8 mouse cellular contexts compared by ENCODE assay signal in the genomic region with DNA sequence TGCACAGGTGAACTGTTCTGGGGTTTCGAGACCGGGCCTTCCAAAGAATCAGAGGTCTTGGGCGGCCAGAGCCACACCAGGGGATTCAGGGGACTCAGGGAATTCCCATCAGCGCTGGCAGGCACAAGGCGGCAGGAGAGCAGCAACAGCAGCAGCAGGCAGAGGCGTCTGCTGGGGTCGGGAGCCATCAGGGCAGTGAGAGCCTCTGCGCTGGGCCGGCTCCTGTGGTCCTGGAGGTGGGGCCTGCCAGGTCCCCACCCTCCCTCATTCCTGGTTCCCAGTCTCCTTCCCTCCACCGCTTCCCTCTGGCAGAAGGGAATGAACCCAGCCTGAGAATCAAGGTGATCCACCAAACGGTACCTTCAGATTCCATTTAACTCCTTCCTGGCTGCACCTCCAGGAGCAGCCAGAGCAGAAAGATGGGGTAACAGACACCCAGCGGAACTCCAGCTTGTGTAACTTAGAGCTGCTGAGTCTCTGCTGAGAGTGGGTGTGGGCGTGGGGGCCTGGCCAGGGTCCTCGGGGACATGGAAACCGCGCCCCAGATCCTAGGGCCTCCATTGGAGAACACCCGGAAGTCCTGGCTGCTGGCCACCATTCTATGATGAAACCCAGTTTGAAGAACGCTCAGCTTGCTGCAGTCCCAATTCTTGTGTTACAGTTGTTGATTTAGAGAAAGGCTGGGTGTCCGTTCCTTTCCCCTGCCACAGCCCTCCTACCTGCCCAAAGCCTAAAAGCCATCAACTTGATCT. TPM values are rescaled to one million over a fixed set of nuclear protein-coding genes. Genes with fewer than 3 reads are reported as not detected.
A peak's percentile ranks its signal among the peaks of the same experiment; 100 is the strongest.
DNase-seq lines count a peak whose midpoint lies in the region; ATAC-seq and TF ChIP-seq lines count a peak whose summit lies in the region.

No protein-coding gene starts in this region.

- H3K4me3 ChIP-seq in hindbrain, embryonic 10.5 days = no peak overlapping the region
- no peak overlapping the region for H3K4me3 ChIP-seq in hindbrain, embryonic 13.5 days
- no peak overlapping the region for H3K4me3 ChIP-seq in limb, embryonic 10.5 days
- no peak overlapping the region for H3K4me3 ChIP-seq in layer of hippocampus, adult 2 months
- H3K4me3 ChIP-seq in midbrain, embryonic 13.5 days (replicated peaks) = no peak overlapping the region

- no peak overlapping the region for H3K4me2 ChIP-seq in hindbrain, embryonic 13.5 days
- no peak overlapping the region for H3K4me2 ChIP-seq in midbrain, embryonic 13.5 days (replicated peaks)

- H3K4me1 ChIP-seq in hindbrain, embryonic 10.5 days (replicated peaks) = peaks cover 75% of the 10 kb centered on the region
- H3K4me1 ChIP-seq in hindbrain, embryonic 13.5 days (replicated peaks) = peaks cover 41% of the 10 kb centered on the region
- peaks cover 54% of the 10 kb centered on the region for H3K4me1 ChIP-seq in limb, embryonic 10.5 days
- peaks cover 14% of the 10 kb centered on the region for H3K4me1 ChIP-seq in midbrain, embryonic 13.5 days (replicated peaks)

- H3K9ac ChIP-seq in hindbrain, embryonic 13.5 days = no peak overlapping the region
- no peak overlapping the region for H3K9ac ChIP-seq in midbrain, embryonic 13.5 days (replicated peaks)

- 0 out of 2 replicates have a peak overlapping the region, but pooled peaks have one; percentile 45 for H3K27ac ChIP-seq in hindbrain, embryonic 10.5 days
- H3K27ac ChIP-seq in hindbrain, embryonic 13.5 days = no peak overlapping the region
- H3K27ac ChIP-seq in limb, embryonic 10.5 days = peak overlapping the region; percentile 57
- no peak overlapping the region for H3K27ac ChIP-seq in layer of hippocampus, adult 2 months
- no peak overlapping the region for H3K27ac ChIP-seq in midbrain, embryonic 13.5 days

- no peaks in the 10 kb centered on the region for H3K27me3 ChIP-seq in hindbrain, embryonic 10.5 days (ENCODE audit: insufficient read depth, poor library complexity, severe bottlenecking)
- no peaks in the 10 kb centered on the region for H3K27me3 ChIP-seq in hindbrain, embryonic 13.5 days
- no peaks in the 10 kb centered on the region for H3K27me3 ChIP-seq in limb, embryonic 10.5 days (ENCODE audit: low read depth, poor library complexity, severe bottlenecking)
- no peaks in the 10 kb centered on the region for H3K27me3 ChIP-seq in midbrain, embryonic 13.5 days

- WGBS in hindbrain, embryonic 10.5 days = 66% methylated on average over 19 of the region's 19 CpGs
- 68% methylated on average over 19 of the region's 19 CpGs for whole genome bisulfite sequencing in hindbrain, embryonic 13.5 days
- 49% methylated on average over 19 of the region's 19 CpGs for WGBS in limb, embryonic 10.5 days
- 71% methylated on average over 19 of the region's 19 CpGs for WGBS in midbrain, embryonic 13.5 days

- TF ChIP-seq CTCF in layer of hippocampus, adult 2 months (conservative IDR thresholded peaks at IDR 0.05) = no peak

- H3K36me3 ChIP-seq in hindbrain, embryonic 10.5 days = peaks cover 23% of the 10 kb centered on the region
- no peaks in the 10 kb centered on the region for H3K36me3 ChIP-seq in hindbrain, embryonic 13.5 days
- H3K36me3 ChIP-seq in limb, embryonic 10.5 days = peaks cover 8% of the 10 kb centered on the region; the same call in 1 of the 2 replicates
- H3K36me3 ChIP-seq in midbrain, embryonic 13.5 days = no peaks in the 10 kb centered on the region

- DNase-seq in hindbrain, embryonic 10.5 days (ENCODE audit: low spot score) = no peak
- peak; percentile 81 to 85 for DNase-seq in heart, adult 18-20 months
- no peak for DNase-seq in limb, embryonic 10.5 days (ENCODE audit: low spot score)
- peak; percentile 51 for DNase-seq in ovary, postnatal 36 days (ENCODE audit: low spot score)
- DNase-seq in layer of hippocampus, adult 2 months (ENCODE audit: low spot score in 2 of 2) = no peak
- DNase-seq in embryo, embryonic 10 days (ENCODE audit: low spot score) = no peak

- ATAC-seq in hindbrain, embryonic 13.5 days (ENCODE audit: low FRiP score) = no peak
- ATAC-seq in midbrain, embryonic 13.5 days = no peak

- H3K9me3 ChIP-seq in hindbrain, embryonic 10.5 days = no peaks in the 10 kb centered on the region
- no peaks in the 10 kb centered on the region for H3K9me3 ChIP-seq in hindbrain, embryonic 13.5 days
- no peaks in the 10 kb centered on the region for H3K9me3 ChIP-seq in limb, embryonic 10.5 days (replicated peaks)
- H3K9me3 ChIP-seq in midbrain, embryonic 13.5 days = no peaks in the 10 kb centered on the region

RNA-seq across cellular contexts. Expression of a gene that starts 52.7 kb away (rescaled TPM):
- polyA plus RNA-seq in hindbrain, embryonic 10.5 days (2016; fragmentation: Nextera tagmentation; extraction: Ambion mirVana) = 147 and 167 TPM in 2 replicates
- polyA plus RNA-seq in hindbrain, embryonic 13.5 days (2015; fragmentation: Nextera tagmentation; extraction: Ambion mirVana) = 53.1 and 62.7 TPM in 2 replicates
- total RNA-seq in heart, adult 18-20 months (2021) = 1 to 10 TPM; 7.9 to 8.5 TPM
- polyA plus RNA-seq in limb, embryonic 10.5 days (2016; fragmentation: Nextera tagmentation; extraction: Ambion mirVana) = 149 and 159 TPM in 2 replicates
- total RNA-seq in layer of hippocampus, adult 2 months (2021) = 1 to 10 TPM; 3.2 to 4.8 TPM
- polyA plus RNA-seq in midbrain, embryonic 13.5 days (2015; fragmentation: Nextera tagmentation; extraction: Ambion mirVana) = 32.8 and 39.6 TPM in 2 replicates

Comparison
In these comparisons a context has a peak if more than half of its experiments do, and no peak if none do; other contexts are left out.
1. H3K27ac ChIP-seq: peak in hindbrain, embryonic 10.5 days (single experiment) and limb, embryonic 10.5 days (single experiment); none in hindbrain, embryonic 13.5 days (single experiment), layer of hippocampus, adult 2 months (single experiment) and midbrain, embryonic 13.5 days (single experiment).
2. DNase-seq: peak in heart, adult 18-20 months (2 of 2) and ovary, postnatal 36 days (single experiment); none in hindbrain, embryonic 10.5 days (single experiment), limb, embryonic 10.5 days (single experiment), layer of hippocampus, adult 2 months (0 of 2) and embryo, embryonic 10 days (single experiment).